Mouse (Mus musculus) fat pad, adult 2 months (tissue): ENCODE results near the gene Cd19.

Experiments used
- DNase-seq: peaks from one replicate; pipeline ENCODE4 v3.0.0-alpha.2; 2011; ENCODE audit warnings: low read depth, low spot score; ENCODE audit errors: extremely low read depth

Gene Cd19

GRCm38 (mm10) chr7:126388185-126388584 lies 26.5 kb downstream of the Cd19 start:
- no peak for DNase-seq

GRCm38 (mm10) chr7:126383565-126383964 lies 31.1 kb downstream of the Cd19 start:
- DNase-seq = no peak

- DNase-seq = peak; percentile 78
Measured at GRCm38 (mm10) chr7:126377278-126378158, 37.2 kb downstream of the Cd19 start, which contains the start of gene Spns1. TSS of gene Spns1 (minus strand) at chr7:126377450.

GRCm38 (mm10) chr7:126376903-126377277 lies 37.8 kb downstream of the Cd19 start:
- DNase-seq = no peak

- no peak for DNase-seq
Measured at GRCm38 (mm10) chr7:126375012-126375411, 39.7 kb downstream of the Cd19 start.

- no peak for DNase-seq
Measured at GRCm38 (mm10) chr7:126374526-126374925, 40.2 kb downstream of the Cd19 start.

GRCm38 (mm10) chr7:126373007-126373406 lies 41.7 kb downstream of the Cd19 start:
- DNase-seq = no peak

GRCm38 (mm10) chr7:126369393-126369792 lies 45.3 kb downstream of the Cd19 start, which contains the start of gene Lat:
TSS of gene Lat (minus strand) at chr7:126369570.
- no peak for DNase-seq

GRCm38 (mm10) chr7:126368367-126368766 lies 46.3 kb downstream of the Cd19 start:
- no peak for DNase-seq

- no peak for DNase-seq
Measured at GRCm38 (mm10) chr7:126367636-126368035, 47.1 kb downstream of the Cd19 start.

GRCm38 (mm10) chr7:126363038-126363437 lies 51.7 kb downstream of the Cd19 start:
- no peak for DNase-seq

GRCm38 (mm10) chr7:126359049-126359448 lies 55.6 kb downstream of the Cd19 start:
- DNase-seq = no peak
